Mouse (Mus musculus) embryonic fibroblast, embryonic 13.5 days (primary cell): ENCODE data around the gene 4933427D14Rik.

Experiments used
- CTCF ChIP-seq: IDR thresholded peaks from 2 replicates; pipeline ENCODE4 v1.5.1; 2011; ENCODE audit warnings: mild to moderate bottlenecking, control low read depth, low read length, moderate library complexity, borderline replicate concordance; ENCODE audit not compliant: insufficient read depth
- POLR2A ChIP-seq: IDR thresholded peaks from 2 replicates; pipeline ENCODE4 v1.6.1; 2011; ENCODE audit warnings: low read depth, mild to moderate bottlenecking, control low read depth, low read length, moderate library complexity

GRCm38 (mm10) chr11:72104223-72104622, 103.0 kb downstream of the 4933427D14Rik start:
- TF ChIP-seq CTCF = no peak
- TF ChIP-seq POLR2A = no peak
